In the genomic region with DNA sequence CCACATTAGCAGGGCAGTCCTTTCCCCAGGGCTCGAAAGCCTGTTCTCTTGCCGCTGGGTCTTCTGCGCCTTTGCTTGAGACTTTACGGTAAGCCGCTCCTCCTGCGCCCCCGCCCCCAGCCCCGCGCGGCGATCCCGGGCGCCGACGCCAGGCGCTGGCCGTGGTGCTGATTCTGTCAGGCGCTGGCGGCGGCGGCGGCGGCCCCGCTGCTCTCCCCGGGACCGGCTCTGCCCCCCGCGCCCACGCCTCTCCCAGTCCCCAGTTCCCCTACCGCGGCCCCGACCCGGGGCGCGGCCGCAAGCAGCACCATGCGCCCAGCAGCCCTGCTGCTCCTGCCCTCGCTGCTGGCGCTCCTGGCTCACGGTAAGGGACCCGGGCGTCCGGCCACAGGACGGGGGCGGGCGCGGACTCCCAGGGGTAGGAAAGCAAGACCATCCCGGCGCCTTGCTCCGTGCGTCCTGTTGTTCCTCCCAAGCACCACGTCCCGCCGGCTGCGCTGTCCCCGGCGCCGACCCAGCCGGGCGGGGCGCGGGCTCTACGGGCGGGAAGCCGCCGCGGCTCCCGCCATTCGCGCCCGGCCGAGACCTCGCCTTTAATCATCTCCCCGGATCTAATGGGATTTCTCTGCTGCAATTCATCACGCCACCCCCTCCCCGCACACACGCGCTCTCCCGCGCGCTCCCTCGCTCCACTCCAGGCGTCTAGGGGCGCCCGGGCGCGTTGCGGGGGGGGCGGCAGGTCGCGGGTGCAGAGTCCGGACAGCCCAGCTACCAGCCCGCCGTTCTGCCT, we compare ENCODE assay signal across 9 mouse cellular contexts. TPM values are rescaled to one million over a fixed set of nuclear protein-coding genes. Genes with fewer than 3 reads are reported as not detected.
DNase-seq lines count a peak whose midpoint lies in the region; ATAC-seq lines count a peak whose summit lies in the region.
"Had no signal": no experiment of that assay in that cellular context is flagged by ENCODE, and none has a peak within 500 bp of the region (broad histone marks: within the 10 kb centered on the region; RNA-seq: fewer than 3 reads in every experiment).

A gene (plus strand): TSS at position 50 of the 790 bp plus-strand sequence.

- WGBS in limb, embryonic 10.5 days, result under 1% methylated on average over 84 of the region's 94 CpGs
- WGBS in midbrain, embryonic 13.5 days, result under 1% methylated on average over 93 of the region's 94 CpGs

- peak within 1 kb of the TSS; percentile 55 for H3K4me3 ChIP-seq in limb, embryonic 10.5 days
- peak within 1 kb of the TSS; percentile 88 for H3K4me3 ChIP-seq in midbrain, embryonic 13.5 days (replicated peaks)
- H3K4me3 ChIP-seq: erythroblast, embryonic 14.5 days had no signal

- DNase-seq in adrenal gland, postnatal 10 days, result peak; percentile 93
- peak; percentile 70 for DNase-seq in embryo, embryonic 11.5 days (ENCODE audit: low read depth, low spot score)
- DNase-seq in kidney, adult 11 months, result peak; percentile 56
- peak; percentile 93 for DNase-seq in limb, embryonic 10.5 days (ENCODE audit: low spot score)
- peak; percentile 12 to 52 for DNase-seq in spleen, adult 18-20 months

- peaks cover 98% of the 10 kb centered on the region for H3K27me3 ChIP-seq in limb, embryonic 10.5 days (ENCODE audit: low read depth, poor library complexity, severe bottlenecking)
- H3K27me3 ChIP-seq in midbrain, embryonic 13.5 days, result peaks cover 63% of the 10 kb centered on the region

- H3K4me1 ChIP-seq in limb, embryonic 10.5 days, result peaks cover 28% of the 10 kb centered on the region
- peaks cover 83% of the 10 kb centered on the region for H3K4me1 ChIP-seq in midbrain, embryonic 13.5 days (replicated peaks)

- peak within 1 kb of the TSS; percentile 96 for H3K4me2 ChIP-seq in midbrain, embryonic 13.5 days (replicated peaks)

- no peak within 1 kb of the TSS for H3K27ac ChIP-seq in limb, embryonic 10.5 days
- peak within 1 kb of the TSS; percentile 96 for H3K27ac ChIP-seq in midbrain, embryonic 13.5 days

- no peaks in the 10 kb centered on the region for H3K36me3 ChIP-seq in limb, embryonic 10.5 days
- H3K36me3 ChIP-seq in midbrain, embryonic 13.5 days, result no peaks in the 10 kb centered on the region

- H3K9me3 ChIP-seq in limb, embryonic 10.5 days (replicated peaks), result no peaks in the 10 kb centered on the region
- H3K9me3 ChIP-seq in midbrain, embryonic 13.5 days, result no peaks in the 10 kb centered on the region

- peak within 1 kb of the TSS; percentile 91 for H3K9ac ChIP-seq in midbrain, embryonic 13.5 days (replicated peaks)

- peak; percentile 88 for ATAC-seq in granulocyte monocyte progenitor cell, adult 5-6 weeks (replicated peaks; ENCODE audit: poor library complexity, severe bottlenecking)
- ATAC-seq in midbrain, embryonic 13.5 days, result peak; percentile 75
- ATAC-seq in inflammation-experienced regulatory T-cells, adult 6 months, result no peak

RNA-seq across cellular contexts. Expression of the gene that starts here (rescaled TPM):
- 1 to 10 TPM; 2.5 to 3.6 TPM for total RNA-seq in adrenal gland, postnatal 10 days (2021)
- not detected in 2 replicates for total RNA-seq in granulocyte monocyte progenitor cell, adult 5-6 weeks (2014; fragmentation: Nextera tagmentation)
- not detected in 2 replicates for total RNA-seq in granulocyte monocyte progenitor cell, adult 5-6 weeks (2017)
- 0.11 and 0.14 TPM in 2 replicates for polyA plus RNA-seq in limb, embryonic 10.5 days (2016; fragmentation: Nextera tagmentation; extraction: Ambion mirVana)
- polyA plus RNA-seq in midbrain, embryonic 13.5 days (2015; fragmentation: Nextera tagmentation; extraction: Ambion mirVana), result 118 TPM in 2 replicates
- under 1 TPM in 1 of 3 experiments, not detected in 2; 0.24 TPM for polyA plus RNA-seq in inflammation-experienced regulatory T-cells, adult 6 months (2017; shearing (Covaris generic))
- polyA plus RNA-seq: erythroblast, embryonic 14.5 days had no signal

Comparison
In these comparisons a context has a peak if more than half of its experiments do, and no peak if none do; other contexts are left out.
1. RNA of the gene that starts here (polyA plus RNA-seq): 118 TPM in midbrain, embryonic 13.5 days; 0.11 to 0.14 TPM in limb, embryonic 10.5 days and 0.24 TPM in inflammation-experienced regulatory T-cells, adult 6 months; every median in the first group is over 10 times any median in the second.
2. Peak in ATAC-seq in granulocyte monocyte progenitor cell, adult 5-6 weeks; RNA of the gene not detected or under 1 TPM.
3. Peak in DNase-seq and H3K4me3 ChIP-seq in limb, embryonic 10.5 days; RNA of the gene not detected or under 1 TPM.
4. DNase-seq: peak in every context shown above with its lines; median percentile 93 in adrenal gland, postnatal 10 days; 93 in limb, embryonic 10.5 days; 70 in embryo, embryonic 11.5 days; 56 in kidney, adult 11 months; 32 in spleen, adult 18-20 months.